ENCODE assay signal across 19 mouse cellular contexts in genomic region chr8:41532212-41532611, GRCm38 (mm10).
DNase-seq lines count a peak whose midpoint lies in the region; ATAC-seq lines count a peak whose summit lies in the region.
"Had no signal": no experiment of that assay in that cellular context is flagged by ENCODE, and none has a peak within 500 bp of the region (broad histone marks: within the 10 kb centered on the region; RNA-seq: fewer than 3 reads in every experiment).

No protein-coding gene starts in this region.

- 54% methylated on average over 5 of the region's 5 CpGs for WGBS in limb, embryonic 11.5 days
- WGBS in limb, embryonic 10.5 days: 62% methylated on average over 5 of the region's 5 CpGs

- H3K9ac ChIP-seq in limb, embryonic 11.5 days (ENCODE audit: low read length): no peak overlapping the region

- H3K36me3 ChIP-seq in limb, embryonic 11.5 days (ENCODE audit: control insufficient read depth, insufficient read depth, low read length): no peaks in the 10 kb centered on the region
- no peaks in the 10 kb centered on the region for H3K36me3 ChIP-seq in limb, embryonic 10.5 days
- H3K36me3 ChIP-seq: G1E had no signal

- no peaks in the 10 kb centered on the region for H3K27me3 ChIP-seq in limb, embryonic 11.5 days (ENCODE audit: control insufficient read depth, insufficient read depth, low read length)
- H3K27me3 ChIP-seq in limb, embryonic 10.5 days (ENCODE audit: low read depth, poor library complexity, severe bottlenecking): no peaks in the 10 kb centered on the region
- H3K27me3 ChIP-seq: CH12.LX had no signal

- peak; percentile 57; the same call in 1 of the 2 replicates for ATAC-seq in limb, embryonic 11.5 days (ENCODE audit: insufficient number of reproducible peaks, low FRiP score, low TSS enrichment, low read depth)
- ATAC-seq: activated CD4-positive, CD25-positive, alpha-beta regulatory T cell, adult 4 months; CD4-positive, CD25-positive, alpha-beta regulatory T cell, adult 4 months; Patski had no signal

- DNase-seq in limb, embryonic 11.5 days (ENCODE audit: low spot score): no peak
- no peak for DNase-seq in limb, embryonic 10.5 days (ENCODE audit: low spot score)
- DNase-seq in forelimb bud, embryonic 11.5 days (ENCODE audit: low read depth, low spot score): peak; percentile 68
- no peak for DNase-seq in kidney, adult 8-10 months
- DNase-seq: adrenal gland, adult 2 months; adrenal gland, adult 8-10 months; adrenal gland, postnatal 10 days; adrenal gland, postnatal 14 days; adrenal gland, postnatal 25 days; adrenal gland, postnatal 36 days; B cell, adult 2 months; cerebellum, adult 11 months; cerebellum, adult 11-12 months; cerebellum, adult 18-20 months had no signal

- H3K4me1 ChIP-seq in limb, embryonic 11.5 days (ENCODE audit: control insufficient read depth, insufficient read depth, low read length): no peaks in the 10 kb centered on the region; the same call in 1 of the 2 replicates
- peaks cover 21% of the 10 kb centered on the region for H3K4me1 ChIP-seq in limb, embryonic 10.5 days

- no peak overlapping the region for H3K4me2 ChIP-seq in limb, embryonic 11.5 days (ENCODE audit: low read depth, severe bottlenecking)

- no peaks in the 10 kb centered on the region for H3K9me3 ChIP-seq in limb, embryonic 11.5 days (ENCODE audit: control insufficient read depth, low read length)
- H3K9me3 ChIP-seq in limb, embryonic 10.5 days (replicated peaks): no peaks in the 10 kb centered on the region
- H3K9me3 ChIP-seq: G1E had no signal

- no peak overlapping the region for H3K4me3 ChIP-seq in limb, embryonic 11.5 days (ENCODE audit: low read depth, low read length)
- no peak overlapping the region for H3K4me3 ChIP-seq in limb, embryonic 10.5 days

- H3K27ac ChIP-seq in limb, embryonic 11.5 days (replicated peaks; ENCODE audit: low read depth, low read length): no peak overlapping the region
- no peak overlapping the region for H3K27ac ChIP-seq in limb, embryonic 10.5 days
